ENCODE assay signal across 37 mouse cellular contexts in genomic region chr11:83605535-83605934, GRCm38 (mm10). TPM values are rescaled to one million over a fixed set of nuclear protein-coding genes. Genes with fewer than 3 reads are reported as not detected.
DNase-seq lines count a peak whose midpoint lies in the region; ATAC-seq and TF ChIP-seq lines count a peak whose summit lies in the region.
"Had no signal": no experiment of that assay in that cellular context is flagged by ENCODE, and none has a peak within 500 bp of the region (broad histone marks: within the 10 kb centered on the region; RNA-seq: fewer than 3 reads in every experiment).

No protein-coding gene starts in this region.

- no peak for ATAC-seq in liver, postnatal 0 days
- no peak for ATAC-seq in liver, embryonic 11.5 days (replicated peaks; ENCODE audit: low FRiP score)
- peak; percentile 56 for ATAC-seq in common myeloid progenitor, adult 5-6 weeks (replicated peaks; ENCODE audit: low read depth, poor library complexity, severe bottlenecking)
- ATAC-seq in megakaryocyte, adult 5-6 weeks (ENCODE audit: poor library complexity, severe bottlenecking), result peak; percentile 79
- no peak for ATAC-seq in activated CD4-positive, CD25-positive, alpha-beta regulatory T cell, adult 4 months
- ATAC-seq: forebrain, embryonic 14.5 days; intestine, embryonic 15.5 days; midbrain, embryonic 16.5 days; Patski had no signal

- no peak overlapping the region for H3K4me2 ChIP-seq in liver, postnatal 0 days (ENCODE audit: low read depth, low read length)
- no peak overlapping the region for H3K4me2 ChIP-seq in liver, embryonic 11.5 days
- H3K4me2 ChIP-seq: heart, embryonic 12.5 days; hindbrain, embryonic 15.5 days; intestine, embryonic 15.5 days; limb, embryonic 15.5 days; lung, embryonic 14.5 days; midbrain, embryonic 11.5 days; neural tube, embryonic 12.5 days; stomach, embryonic 15.5 days had no signal

- no peak for TF ChIP-seq CTCF in liver, postnatal 0 days (IDR thresholded peaks at IDR 0.05; ENCODE audit: low read depth)

- H3K4me1 ChIP-seq in liver, postnatal 0 days (ENCODE audit: insufficient read depth), result peaks cover 3% of the 10 kb centered on the region; the same call in 1 of the 2 replicates
- no peaks in the 10 kb centered on the region for H3K4me1 ChIP-seq in liver, embryonic 11.5 days (replicated peaks; ENCODE audit: control insufficient read depth, insufficient read depth, low read length)
- H3K4me1 ChIP-seq: heart, embryonic 12.5 days; hindbrain, embryonic 10.5 days; hindbrain, embryonic 15.5 days; intestine, embryonic 15.5 days; limb, embryonic 10.5 days; limb, embryonic 15.5 days; neural tube, embryonic 12.5 days; stomach, embryonic 15.5 days had no signal

- WGBS in liver, postnatal 0 days (ENCODE audit: insufficient replicate concordance), result 71% methylated on average over 3 of the region's 3 CpGs
- 78% methylated on average over 3 of the region's 3 CpGs for WGBS in liver, embryonic 11.5 days

- H3K9me3 ChIP-seq in liver, postnatal 0 days (ENCODE audit: low read length), result no peaks in the 10 kb centered on the region
- no peaks in the 10 kb centered on the region for H3K9me3 ChIP-seq in liver, embryonic 11.5 days (ENCODE audit: control insufficient read depth, low read length)
- H3K9me3 ChIP-seq: heart, embryonic 12.5 days; hindbrain, embryonic 10.5 days; hindbrain, embryonic 15.5 days; intestine, embryonic 15.5 days; limb, embryonic 10.5 days; limb, embryonic 15.5 days; neural tube, embryonic 12.5 days; stomach, embryonic 15.5 days had no signal

- no peak for TF ChIP-seq EP300 in liver, postnatal 0 days (IDR thresholded peaks at IDR 0.05; ENCODE audit: low read depth)

- no peaks in the 10 kb centered on the region for H3K36me3 ChIP-seq in liver, postnatal 0 days (replicated peaks; ENCODE audit: insufficient read depth, low read length)
- no peaks in the 10 kb centered on the region for H3K36me3 ChIP-seq in liver, embryonic 11.5 days (ENCODE audit: control insufficient read depth, insufficient read depth, low read length)
- H3K36me3 ChIP-seq: heart, embryonic 12.5 days; hindbrain, embryonic 10.5 days; hindbrain, embryonic 15.5 days; intestine, embryonic 15.5 days; limb, embryonic 10.5 days; limb, embryonic 15.5 days; neural tube, embryonic 12.5 days; stomach, embryonic 15.5 days had no signal

- no peaks in the 10 kb centered on the region for H3K27me3 ChIP-seq in liver, postnatal 0 days (ENCODE audit: insufficient read depth, low read length)
- H3K27me3 ChIP-seq in liver, embryonic 11.5 days (replicated peaks; ENCODE audit: control insufficient read depth, insufficient read depth, low read length), result no peaks in the 10 kb centered on the region
- H3K27me3 ChIP-seq: heart, embryonic 12.5 days; hindbrain, embryonic 15.5 days; intestine, embryonic 15.5 days; limb, embryonic 15.5 days; neural tube, embryonic 12.5 days; Patski; stomach, embryonic 15.5 days had no signal

- no peak overlapping the region for H3K4me3 ChIP-seq in liver, postnatal 0 days (ENCODE audit: low read depth, low read length)
- no peak overlapping the region for H3K4me3 ChIP-seq in liver, embryonic 11.5 days (ENCODE audit: low read depth, low read length)
- H3K4me3 ChIP-seq: heart, embryonic 12.5 days; hindbrain, embryonic 10.5 days; hindbrain, embryonic 15.5 days; intestine, embryonic 15.5 days; limb, embryonic 10.5 days; limb, embryonic 15.5 days; myocyte; neural tube, embryonic 12.5 days; stomach, embryonic 15.5 days had no signal

- no peak for DNase-seq in liver, postnatal 0 days
- DNase-seq in liver, embryonic 11.5 days (ENCODE audit: low spot score), result no peak
- DNase-seq in thymus, postnatal 0 days (ENCODE audit: low spot score), result no peak
- DNase-seq in thymus, postnatal 10 days (ENCODE audit: low spot score in 2 of 2), result no peak
- DNase-seq: adrenal gland, postnatal 36 days; cerebellum, adult 8-10 months; cerebellum, postnatal 25 days; gastrocnemius, postnatal 25 days; heart, adult 18-20 months; kidney, adult 9 months; kidney, postnatal 10 days; layer of hippocampus, postnatal 36 days; lung, embryonic 14.5 days; right cerebral cortex, postnatal 14 days; thymus, postnatal 25 days had no signal

- H3K27ac ChIP-seq in liver, postnatal 0 days (ENCODE audit: low read depth), result peak overlapping the region; percentile 37
- no peak overlapping the region for H3K27ac ChIP-seq in liver, embryonic 11.5 days (ENCODE audit: low read depth, low read length)
- H3K27ac ChIP-seq: hindbrain, embryonic 10.5 days; hindbrain, embryonic 15.5 days; intestine, embryonic 15.5 days; limb, embryonic 10.5 days; limb, embryonic 15.5 days; liver, embryonic 14.5 days; neural tube, embryonic 12.5 days; stomach, embryonic 15.5 days had no signal

- H3K9ac ChIP-seq in liver, postnatal 0 days (replicated peaks), result no peak overlapping the region
- no peak overlapping the region for H3K9ac ChIP-seq in liver, embryonic 11.5 days (ENCODE audit: low read depth, low read length)
- H3K9ac ChIP-seq: heart, embryonic 12.5 days; hindbrain, embryonic 15.5 days; intestine, embryonic 15.5 days; limb, embryonic 15.5 days; liver, embryonic 14.5 days; lung, embryonic 14.5 days; neural tube, embryonic 12.5 days; stomach, embryonic 15.5 days had no signal

RNA-seq across cellular contexts. Expression of gene Ccl6, which starts 12.6 kb away (rescaled TPM):
- 46.9 and 55.2 TPM in 2 replicates for polyA plus RNA-seq in liver, postnatal 0 days (2015; fragmentation: Nextera tagmentation; extraction: Ambion mirVana)
- polyA plus RNA-seq in liver, embryonic 11.5 days (2014; fragmentation: Nextera tagmentation; extraction: Ambion mirVana), result 14.7 and 16.1 TPM in 2 replicates
- 1.8 and 2.1 TPM in 2 replicates for total RNA-seq in common myeloid progenitor, adult 5-6 weeks (2017)
- total RNA-seq in megakaryocyte, adult 5-6 weeks (2015), result 916 and 950 TPM in 2 replicates
- total RNA-seq in megakaryocyte, adult 5-6 weeks (2017), result 592 and 639 TPM in 2 replicates
- polyA plus RNA-seq in thymus, postnatal 0 days (2015; fragmentation: Nextera tagmentation; extraction: Ambion mirVana), result 12.1 and 13.7 TPM in 2 replicates
- polyA plus RNA-seq in activated CD4-positive, CD25-positive, alpha-beta regulatory T cell, adult 4 months (2017; shearing (Covaris generic)), result 1 to 10 TPM in 1 of 2 experiments, not detected in 1; 1.4 TPM
- total RNA-seq: MEL had no signal
- polyA plus RNA-seq: Patski had no signal

RNA-seq across cellular contexts. Expression of gene Ccl9, which starts 27.1 kb away (rescaled TPM):
- 92.6 and 107 TPM in 2 replicates for polyA plus RNA-seq in liver, postnatal 0 days (2015; fragmentation: Nextera tagmentation; extraction: Ambion mirVana)
- 5.5 and 8.7 TPM in 2 replicates for polyA plus RNA-seq in liver, embryonic 11.5 days (2014; fragmentation: Nextera tagmentation; extraction: Ambion mirVana)
- 81.3 and 91.6 TPM in 2 replicates for total RNA-seq in common myeloid progenitor, adult 5-6 weeks (2017)
- total RNA-seq in megakaryocyte, adult 5-6 weeks (2015), result 447 and 459 TPM in 2 replicates
- total RNA-seq in megakaryocyte, adult 5-6 weeks (2017), result 282 and 303 TPM in 2 replicates
- polyA plus RNA-seq in thymus, postnatal 0 days (2015; fragmentation: Nextera tagmentation; extraction: Ambion mirVana), result 7.5 and 8.4 TPM in 2 replicates
- under 1 TPM in 1 of 2 experiments, not detected in 1; 0.67 TPM for polyA plus RNA-seq in activated CD4-positive, CD25-positive, alpha-beta regulatory T cell, adult 4 months (2017; shearing (Covaris generic))

RNA-seq across cellular contexts. Expression of gene Rpl9-ps1, which starts 39.9 kb away (rescaled TPM):
- not detected in 2 replicates for polyA plus RNA-seq in liver, postnatal 0 days (2015; fragmentation: Nextera tagmentation; extraction: Ambion mirVana)
- polyA plus RNA-seq in liver, embryonic 11.5 days (2014; fragmentation: Nextera tagmentation; extraction: Ambion mirVana), result not detected in 2 replicates
- 1.2 and 3.2 TPM in 2 replicates for total RNA-seq in common myeloid progenitor, adult 5-6 weeks (2017)
- 1.0 TPM in 1 of 2 replicates, not detected in the other for total RNA-seq in megakaryocyte, adult 5-6 weeks (2015)
- not detected in 2 replicates for total RNA-seq in megakaryocyte, adult 5-6 weeks (2017)
- polyA plus RNA-seq in thymus, postnatal 0 days (2015; fragmentation: Nextera tagmentation; extraction: Ambion mirVana), result not detected in 2 replicates
- polyA plus RNA-seq in activated CD4-positive, CD25-positive, alpha-beta regulatory T cell, adult 4 months (2017; shearing (Covaris generic)), result 1 to 10 TPM in 1 of 2 experiments, not detected in 1; 2.2 TPM
- total RNA-seq: adrenal gland, adult 18-20 months; adrenal gland, postnatal 36 days; gastrocnemius, postnatal 25 days; heart, adult 18-20 months; layer of hippocampus, postnatal 36 days; MEL had no signal
- polyA plus RNA-seq: embryonic facial prominence, embryonic 11.5 days; forebrain, embryonic 14.5 days; heart, embryonic 12.5 days; heart, postnatal 0 days; hindbrain, embryonic 10.5 days; hindbrain, embryonic 15.5 days; intestine, embryonic 15.5 days; large intestine, adult 2 months; limb, embryonic 10.5 days; limb, embryonic 15.5 days; liver, embryonic 14.5 days; lung, embryonic 14.5 days; midbrain, embryonic 11.5 days; midbrain, embryonic 16.5 days; myocyte; neural tube, embryonic 12.5 days; Patski; stomach, embryonic 15.5 days had no signal

RNA-seq across cellular contexts. Expression of gene Ccl3, which starts 43.6 kb away (rescaled TPM):
- 1.3 TPM in 2 replicates for polyA plus RNA-seq in liver, postnatal 0 days (2015; fragmentation: Nextera tagmentation; extraction: Ambion mirVana)
- polyA plus RNA-seq in liver, embryonic 11.5 days (2014; fragmentation: Nextera tagmentation; extraction: Ambion mirVana), result 1.7 and 1.8 TPM in 2 replicates
- 183 and 212 TPM in 2 replicates for total RNA-seq in common myeloid progenitor, adult 5-6 weeks (2017)
- 299 and 403 TPM in 2 replicates for total RNA-seq in megakaryocyte, adult 5-6 weeks (2015)
- total RNA-seq in megakaryocyte, adult 5-6 weeks (2017), result 184 and 222 TPM in 2 replicates
- polyA plus RNA-seq in thymus, postnatal 0 days (2015; fragmentation: Nextera tagmentation; extraction: Ambion mirVana), result 0.68 and 1.5 TPM in 2 replicates
- polyA plus RNA-seq in activated CD4-positive, CD25-positive, alpha-beta regulatory T cell, adult 4 months (2017; shearing (Covaris generic)), result 1 to 10 TPM; 1.2 to 5.1 TPM
- total RNA-seq: adrenal gland, postnatal 36 days; gastrocnemius, postnatal 25 days; heart, adult 18-20 months; layer of hippocampus, postnatal 36 days; MEL had no signal
- polyA plus RNA-seq: myocyte, Patski had no signal

RNA-seq across cellular contexts. Expression of gene Ccl4, which starts 56.8 kb away (rescaled TPM):
- polyA plus RNA-seq in liver, postnatal 0 days (2015; fragmentation: Nextera tagmentation; extraction: Ambion mirVana), result 1.6 and 1.8 TPM in 2 replicates
- polyA plus RNA-seq in liver, embryonic 11.5 days (2014; fragmentation: Nextera tagmentation; extraction: Ambion mirVana), result 1.1 TPM in 1 of 2 replicates, not detected in the other
- total RNA-seq in common myeloid progenitor, adult 5-6 weeks (2017), result 55.0 and 99.0 TPM in 2 replicates
- total RNA-seq in megakaryocyte, adult 5-6 weeks (2015), result 36.0 and 59.5 TPM in 2 replicates
- total RNA-seq in megakaryocyte, adult 5-6 weeks (2017), result 36.2 and 51.5 TPM in 2 replicates
- 3.0 and 3.2 TPM in 2 replicates for polyA plus RNA-seq in thymus, postnatal 0 days (2015; fragmentation: Nextera tagmentation; extraction: Ambion mirVana)
- polyA plus RNA-seq in activated CD4-positive, CD25-positive, alpha-beta regulatory T cell, adult 4 months (2017; shearing (Covaris generic)), result 10 to 100 TPM; 14.3 to 40.5 TPM
- total RNA-seq: adrenal gland, adult 18-20 months; gastrocnemius, postnatal 25 days; heart, adult 18-20 months; layer of hippocampus, postnatal 36 days; MEL had no signal
- polyA plus RNA-seq: embryonic facial prominence, embryonic 11.5 days; midbrain, embryonic 11.5 days; myocyte; Patski had no signal

Comparison
In these comparisons a context has a peak if more than half of its experiments do, and no peak if none do; other contexts are left out.
1. ATAC-seq: peak in common myeloid progenitor, adult 5-6 weeks (single experiment) and megakaryocyte, adult 5-6 weeks (single experiment); none in liver, postnatal 0 days (single experiment), liver, embryonic 11.5 days (single experiment) and activated CD4-positive, CD25-positive, alpha-beta regulatory T cell, adult 4 months (single experiment).